Mouse (Mus musculus): Measurements from ENCODE around the gene Smim24. TPM values are rescaled to one million over a fixed set of nuclear protein-coding genes. Genes with fewer than 3 reads are reported as not detected.

Smim24 gene
- polyA plus RNA-seq, 1 experiment from 2014 or later = 1.8 TPM

DNA sequence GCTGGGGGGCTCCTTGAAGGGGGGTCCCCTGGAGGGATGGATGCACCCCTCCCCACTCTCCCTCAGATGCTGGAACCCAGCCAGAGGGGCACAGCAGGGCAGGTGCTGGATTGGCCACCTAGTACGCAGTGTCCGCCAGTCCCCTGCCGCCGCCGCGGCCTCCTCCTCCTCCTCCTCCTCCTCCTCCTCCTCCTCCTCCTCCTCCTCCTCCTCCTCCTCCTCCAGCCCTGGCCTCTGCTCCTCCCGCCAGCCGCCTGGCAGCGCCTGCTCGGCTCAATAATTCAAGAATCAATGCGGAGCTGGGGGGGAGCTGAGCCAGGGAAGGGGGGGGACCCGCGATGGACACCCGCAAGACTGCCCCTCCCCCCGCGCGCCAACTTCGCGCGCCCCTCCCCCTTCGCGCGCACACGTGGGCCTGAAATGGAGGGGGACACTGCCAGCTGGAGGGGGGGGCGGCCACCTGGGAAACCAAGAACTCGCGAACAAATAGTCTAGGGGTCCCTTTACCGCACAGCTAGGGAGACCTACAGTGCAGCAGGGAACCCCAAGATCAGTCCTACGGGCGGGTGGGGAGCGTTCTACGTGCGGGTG lies 33.3 kb downstream of the Smim24 start:
- Histone ChIP-seq H3K9ac (peak overlapping the region; percentile 62), H3K27ac (no peak overlapping the region), H3K36me3 (no peaks in the 10 kb centered on the region), H3K9me3 (replicated peaks) (no peaks in the 10 kb centered on the region), H3K27me3 (peaks cover 96% of the 10 kb centered on the region), H3K4me3 (replicated peaks) (peak overlapping the region; percentile 58), H3K4me2 (peak overlapping the region; percentile 67), H3K4me1 (replicated peaks) (peaks cover 50% of the 10 kb centered on the region)
- 2% methylated on average over 22 of the region's 33 CpGs for WGBS (ENCODE audit: insufficient replicate concordance)
- no peak for ATAC-seq (ENCODE audit: low read depth)
- DNase-seq = no peak

DNA sequence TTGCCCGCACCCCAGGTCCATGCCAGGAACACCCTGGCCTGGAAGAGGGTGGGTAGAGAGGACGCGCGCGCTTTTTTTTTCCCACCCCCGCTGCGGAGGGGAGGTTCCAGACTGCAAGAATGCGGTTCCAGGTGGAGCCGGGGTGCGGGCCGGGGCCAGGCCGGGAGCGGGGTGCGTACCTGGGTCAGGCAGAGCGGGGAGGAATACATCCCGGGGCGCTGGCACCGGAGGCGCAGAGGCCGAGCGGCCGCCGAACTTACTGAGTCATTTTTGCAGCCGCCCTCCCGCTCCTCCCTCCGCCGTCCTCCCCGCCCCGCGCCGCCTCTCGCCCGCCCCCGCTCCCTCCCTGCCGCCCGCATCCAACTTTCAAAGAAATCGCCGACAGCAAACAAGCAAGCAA lies 34.0 kb downstream of the Smim24 start:
- ATAC-seq (ENCODE audit: low read depth) (no peak), DNase-seq (no peak)
- Histone ChIP-seq H3K9ac (peak overlapping the region; percentile 62), H3K36me3 (no peaks in the 10 kb centered on the region), H3K4me1 (replicated peaks) (peaks cover 56% of the 10 kb centered on the region), H3K27me3 (peaks cover 97% of the 10 kb centered on the region), H3K9me3 (replicated peaks) (no peaks in the 10 kb centered on the region), H3K4me3 (replicated peaks) (peak overlapping the region; percentile 58), H3K27ac (no peak overlapping the region; the same call in 1 of the 2 replicates), H3K4me2 (peak overlapping the region; percentile 67)
- 2% methylated on average over 30 of the region's 38 CpGs for WGBS (ENCODE audit: insufficient replicate concordance)

DNA sequence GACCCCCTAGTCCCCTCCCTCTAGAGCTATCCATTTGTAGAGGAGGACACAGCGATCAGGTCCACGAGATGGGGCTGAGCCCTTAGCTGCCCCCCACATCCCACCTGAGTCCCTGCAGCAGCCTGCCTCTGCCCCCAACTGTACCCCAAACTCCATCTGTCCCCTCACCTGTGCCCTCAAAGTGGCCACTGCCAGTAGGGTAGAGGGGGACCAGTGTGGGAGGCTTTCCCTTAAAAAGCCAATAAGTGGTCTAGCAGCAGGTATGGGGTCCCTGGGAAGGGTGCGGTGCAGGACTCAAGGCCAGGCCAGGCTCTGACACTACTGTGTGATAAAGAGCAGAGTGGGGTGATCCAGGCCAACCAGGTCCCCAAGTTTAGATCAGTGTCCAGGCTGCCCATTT lies 34.5 kb downstream of the Smim24 start:
- WGBS (ENCODE audit: insufficient replicate concordance) = 42% methylated on average over 3 of the region's 3 CpGs
- H3K4me3 ChIP-seq (replicated peaks) = peak overlapping the region; percentile 58

DNA sequence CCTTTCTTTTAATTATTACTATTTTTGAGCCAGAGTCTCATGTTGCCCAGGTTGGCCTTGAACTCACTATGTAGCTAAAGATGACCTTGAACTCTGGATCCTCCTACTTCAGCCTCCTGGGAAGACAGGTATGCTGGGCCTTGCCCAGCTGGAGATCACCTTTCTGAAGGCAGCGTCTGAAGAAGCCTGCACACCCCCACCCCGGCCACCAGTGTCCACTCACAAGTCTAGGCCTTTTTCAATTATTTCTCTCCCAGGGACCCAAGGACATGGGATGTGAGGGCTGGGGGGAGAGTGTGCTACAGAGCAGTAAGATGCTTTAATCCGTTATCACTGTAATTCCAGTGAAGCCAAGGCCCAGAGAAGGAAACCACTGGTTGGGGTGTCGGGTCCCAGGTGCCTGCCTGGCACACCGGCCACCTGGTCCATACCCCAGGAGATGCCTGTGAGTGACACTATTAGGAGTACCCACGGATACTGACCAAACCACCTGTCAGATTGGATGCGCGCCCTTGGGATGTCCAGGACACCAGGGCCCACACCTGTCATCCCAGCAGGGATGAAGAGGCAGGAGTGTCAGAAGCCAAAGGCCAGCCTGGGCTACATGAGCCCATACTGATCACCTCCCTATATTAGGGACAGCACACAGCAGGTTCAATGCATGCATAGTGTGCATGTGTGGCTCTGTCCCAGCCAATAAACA lies 35.1 kb downstream of the Smim24 start:
- H3K4me1 ChIP-seq (replicated peaks) = peaks cover 65% of the 10 kb centered on the region
- WGBS (ENCODE audit: insufficient replicate concordance) = 76% methylated on average over 8 of the region's 8 CpGs
- H3K27me3 ChIP-seq = peaks cover 93% of the 10 kb centered on the region
- no peak for ATAC-seq (ENCODE audit: low read depth)
- H3K36me3 ChIP-seq = no peaks in the 10 kb centered on the region
- H3K4me3 ChIP-seq (replicated peaks) = no peak overlapping the region
- DNase-seq = no peak
- no peak overlapping the region for H3K27ac ChIP-seq
- H3K4me2 ChIP-seq = no peak overlapping the region
- no peak overlapping the region for H3K9ac ChIP-seq
- no peaks in the 10 kb centered on the region for H3K9me3 ChIP-seq (replicated peaks)

More for the DNA sequence above, 34.5 kb downstream of the Smim24 start:
- H3K27ac ChIP-seq = no peak overlapping the region
- no peak overlapping the region; the same call in 1 of the 2 replicates for H3K9ac ChIP-seq
- DNase-seq = no peak
- peaks cover 58% of the 10 kb centered on the region for H3K4me1 ChIP-seq (replicated peaks)
- H3K4me2 ChIP-seq = peak overlapping the region; percentile 67
- no peaks in the 10 kb centered on the region for H3K9me3 ChIP-seq (replicated peaks)
- H3K27me3 ChIP-seq = peaks cover 95% of the 10 kb centered on the region
- no peak for ATAC-seq (ENCODE audit: low read depth)
- no peaks in the 10 kb centered on the region for H3K36me3 ChIP-seq

DNA sequence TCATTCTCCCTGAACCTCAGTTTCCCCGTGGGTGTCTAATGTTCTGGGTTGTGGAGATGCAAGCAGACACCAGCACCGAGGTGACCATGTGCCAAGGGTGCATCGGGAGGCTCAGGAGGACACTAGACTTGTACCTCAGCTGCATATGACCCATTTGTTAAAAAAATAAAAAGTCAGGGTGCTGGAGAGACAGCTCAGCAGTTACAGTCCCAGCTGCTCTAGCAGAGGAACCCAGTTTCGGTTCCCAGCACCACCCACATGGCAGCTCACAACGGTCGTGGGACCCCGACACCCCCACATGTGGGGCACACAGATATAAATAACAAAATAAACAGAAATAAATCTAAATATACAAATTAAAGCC lies 35.6 kb downstream of the Smim24 start:
- Histone ChIP-seq H3K9me3 (replicated peaks) (no peaks in the 10 kb centered on the region), H3K36me3 (no peaks in the 10 kb centered on the region), H3K4me3 (replicated peaks) (no peak overlapping the region), H3K27ac (no peak overlapping the region), H3K4me2 (no peak overlapping the region), H3K4me1 (replicated peaks) (peaks cover 70% of the 10 kb centered on the region), H3K9ac (no peak overlapping the region), H3K27me3 (peaks cover 91% of the 10 kb centered on the region)
- ATAC-seq (ENCODE audit: low read depth) (no peak), DNase-seq (no peak)
- WGBS (ENCODE audit: insufficient replicate concordance) = 68% methylated on average over 7 of the region's 7 CpGs

DNA sequence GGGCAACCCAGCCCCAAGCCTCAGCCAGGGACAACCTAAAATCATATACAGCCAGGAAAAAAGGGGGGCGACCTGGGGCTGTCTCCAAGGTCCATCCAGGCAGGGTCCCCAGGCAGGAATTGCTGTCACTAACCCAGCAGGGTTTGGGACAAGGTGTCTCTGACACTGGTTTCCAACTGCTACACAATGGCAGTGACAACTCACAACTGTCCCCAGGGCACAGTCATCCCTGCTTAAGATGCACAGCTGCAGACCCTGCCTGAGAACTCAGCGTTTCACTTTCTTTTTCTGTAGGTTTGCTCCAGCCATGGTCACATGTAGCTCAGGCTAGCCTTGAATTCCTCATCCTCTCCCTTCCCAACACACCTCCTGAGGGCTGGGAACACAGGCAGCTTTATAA lies 36.2 kb downstream of the Smim24 start:
- Histone ChIP-seq H3K4me1 (replicated peaks) (peaks cover 76% of the 10 kb centered on the region), H3K27ac (no peak overlapping the region), H3K36me3 (no peaks in the 10 kb centered on the region), H3K9me3 (replicated peaks) (no peaks in the 10 kb centered on the region), H3K4me2 (peak overlapping the region; percentile 97), H3K9ac (no peak overlapping the region), H3K4me3 (replicated peaks) (peak overlapping the region; percentile 4; the same call in 1 of the 2 replicates), H3K27me3 (peaks cover 85% of the 10 kb centered on the region)
- ATAC-seq (ENCODE audit: low read depth) (no peak), DNase-seq (no peak)
- WGBS (ENCODE audit: insufficient replicate concordance) = 21% methylated on average over 2 of the region's 2 CpGs

DNA sequence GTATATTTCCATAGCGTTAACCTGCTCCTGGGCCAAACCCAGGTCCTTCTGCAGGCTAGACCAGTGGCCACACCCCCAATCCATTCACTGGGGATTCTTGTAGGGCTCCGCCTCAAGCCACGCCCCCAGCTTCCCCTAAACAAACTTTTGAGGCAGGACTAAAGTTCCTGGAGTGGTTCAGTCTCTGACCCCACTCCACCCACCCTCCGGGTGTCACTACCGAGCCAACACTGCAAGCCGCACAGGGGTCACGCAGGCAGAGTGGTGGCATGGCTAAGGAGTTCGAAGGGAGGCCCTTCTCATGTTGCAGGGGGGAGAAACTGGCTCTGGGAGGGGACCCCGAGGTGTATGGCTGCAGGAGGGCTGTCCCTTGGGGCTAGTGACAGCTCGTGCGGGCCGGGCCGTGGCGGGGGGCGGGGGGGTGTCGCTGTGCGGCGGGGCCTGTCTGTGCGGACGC lies 36.8 kb downstream of the Smim24 start:
- Histone ChIP-seq H3K27ac (peak overlapping the region; percentile 82), H3K4me1 (replicated peaks) (peaks cover 77% of the 10 kb centered on the region), H3K9ac (peak overlapping the region; percentile 76), H3K36me3 (no peaks in the 10 kb centered on the region), H3K9me3 (replicated peaks) (no peaks in the 10 kb centered on the region), H3K27me3 (peaks cover 80% of the 10 kb centered on the region), H3K4me3 (replicated peaks) (peak overlapping the region; percentile 76), H3K4me2 (peak overlapping the region; percentile 97)
- peak; percentile 53 for ATAC-seq (ENCODE audit: low read depth)
- 0% methylated on average over 20 of the region's 20 CpGs for WGBS (ENCODE audit: insufficient replicate concordance)
- peak; percentile 81 for DNase-seq

DNA sequence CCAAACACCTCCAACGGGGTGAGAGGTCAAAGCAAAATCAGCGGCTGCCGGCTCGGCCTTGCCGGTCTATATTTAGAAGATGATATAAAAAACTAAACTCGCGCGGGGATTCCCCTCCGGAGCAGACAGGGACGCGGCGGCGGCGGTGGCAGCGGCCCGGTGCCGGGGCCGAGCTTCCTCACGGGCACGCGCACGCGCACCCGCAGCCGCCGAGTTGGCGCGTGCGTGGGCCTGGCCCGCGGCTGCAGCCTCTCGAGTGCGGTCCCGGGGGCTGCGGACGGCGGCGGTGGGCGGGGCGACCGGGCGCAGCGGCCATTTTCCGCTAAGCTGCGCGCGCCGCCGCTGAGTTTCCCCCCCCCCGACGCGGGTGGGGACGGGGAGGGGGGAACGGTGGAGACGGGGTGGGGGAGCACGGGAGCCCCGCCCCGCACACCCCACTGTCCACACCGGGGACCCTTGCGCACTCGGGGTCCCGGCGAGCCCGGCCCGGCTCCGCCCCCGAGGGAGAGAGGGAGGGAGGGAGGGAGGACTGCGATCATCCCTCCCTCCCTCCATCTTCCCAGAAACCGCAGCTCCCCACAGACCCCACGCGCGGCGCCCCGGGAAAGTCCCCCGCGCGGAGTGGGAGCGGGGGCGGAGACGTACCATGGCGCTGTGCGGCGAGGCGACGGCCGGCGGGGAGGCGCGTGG lies 37.4 kb downstream of the Smim24 start:
- Histone ChIP-seq H3K9ac (peak overlapping the region; percentile 76), H3K4me3 (replicated peaks) (peak overlapping the region; percentile 76), H3K27me3 (peaks cover 76% of the 10 kb centered on the region), H3K27ac (peak overlapping the region; percentile 82), H3K36me3 (no peaks in the 10 kb centered on the region), H3K4me1 (replicated peaks) (peaks cover 73% of the 10 kb centered on the region), H3K4me2 (peak overlapping the region; percentile 97), H3K9me3 (replicated peaks) (no peaks in the 10 kb centered on the region)
- WGBS (ENCODE audit: insufficient replicate concordance) = under 1% methylated on average over 64 of the region's 89 CpGs
- DNase-seq = no peak
- ATAC-seq (ENCODE audit: low read depth) = peak; percentile 3; the same call in 1 of the 2 replicates

DNA sequence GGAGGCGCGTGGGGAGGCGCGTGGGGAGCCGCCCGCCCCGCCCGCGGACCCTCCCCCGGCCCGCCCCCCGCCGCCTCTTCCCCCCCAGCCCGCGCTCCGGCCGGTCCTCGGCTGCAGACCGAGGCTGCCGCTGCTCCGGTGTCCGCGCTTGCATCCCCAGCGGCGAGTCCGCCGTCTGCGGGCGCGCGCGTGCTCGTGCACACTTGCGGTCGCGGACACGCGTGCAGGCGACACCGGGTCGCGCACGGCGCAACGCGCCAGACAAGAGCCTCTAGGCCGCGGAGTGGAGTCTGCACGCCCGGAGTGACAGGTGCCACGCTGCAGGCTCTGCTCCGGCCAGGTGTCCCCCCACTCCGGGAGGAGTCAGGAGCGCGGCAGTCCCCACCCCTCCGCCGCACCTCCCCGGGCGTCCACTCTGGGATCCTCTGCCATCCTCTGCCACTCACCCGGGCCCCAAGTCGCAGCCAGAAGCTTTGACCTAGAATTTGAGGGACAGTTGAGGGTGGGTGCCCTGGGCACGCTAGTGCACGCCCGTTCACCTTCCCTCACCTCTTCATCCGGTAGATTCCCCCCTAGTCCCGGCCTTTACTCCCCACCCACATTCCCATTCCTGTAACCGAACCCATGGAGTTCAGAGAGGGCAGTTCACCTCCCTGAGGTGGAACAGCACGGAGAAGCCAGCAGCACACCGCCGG lies 38.1 kb downstream of the Smim24 start:
- DNase-seq = no peak
- Histone ChIP-seq H3K9ac (peak overlapping the region; percentile 76), H3K4me1 (replicated peaks) (peaks cover 66% of the 10 kb centered on the region), H3K9me3 (replicated peaks) (no peaks in the 10 kb centered on the region), H3K4me2 (peak overlapping the region; percentile 97), H3K4me3 (replicated peaks) (peak overlapping the region; percentile 76), H3K36me3 (no peaks in the 10 kb centered on the region), H3K27me3 (peaks cover 70% of the 10 kb centered on the region), H3K27ac (peak overlapping the region; percentile 82; the same call in 1 of the 2 replicates)
- no peak for ATAC-seq (ENCODE audit: low read depth)
- WGBS (ENCODE audit: insufficient replicate concordance) = 2% methylated on average over 59 of the region's 70 CpGs

DNA sequence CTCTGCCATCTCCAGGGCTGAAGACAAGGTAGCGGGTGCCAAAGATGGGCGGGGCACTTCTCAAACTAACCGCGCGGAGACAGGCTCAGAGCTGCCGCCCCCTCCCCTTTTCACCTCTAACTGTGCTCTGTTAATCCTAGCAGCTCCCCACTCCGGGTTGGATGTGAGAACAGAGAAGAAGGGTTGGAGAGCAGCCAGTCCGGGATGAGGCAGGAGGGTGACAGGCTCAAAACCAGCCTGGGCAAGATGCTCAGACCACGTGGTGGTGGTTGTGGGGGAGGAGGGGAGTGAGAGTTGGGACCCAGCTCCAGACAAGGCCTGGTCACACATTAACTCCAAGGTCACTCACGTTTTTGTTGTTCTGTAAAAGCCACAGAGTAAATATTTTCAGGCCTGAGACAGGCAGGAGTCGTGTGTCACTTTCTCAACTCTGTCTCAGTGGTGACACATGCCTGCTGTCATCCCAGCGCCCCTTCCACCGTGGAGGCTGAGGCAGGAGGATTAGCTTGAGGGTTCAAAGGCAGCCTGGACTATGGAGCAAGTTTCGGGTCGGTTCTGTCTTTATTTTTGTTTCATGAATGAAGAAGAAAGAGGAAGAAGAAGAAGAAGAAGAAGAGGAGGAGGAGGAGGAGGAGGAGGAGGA lies 38.8 kb downstream of the Smim24 start:
- peak overlapping the region; percentile 97 for H3K4me2 ChIP-seq
- ATAC-seq (ENCODE audit: low read depth) = no peak
- peaks cover 61% of the 10 kb centered on the region for H3K4me1 ChIP-seq (replicated peaks)
- no peaks in the 10 kb centered on the region for H3K36me3 ChIP-seq
- no peak overlapping the region for H3K9ac ChIP-seq
- H3K4me3 ChIP-seq (replicated peaks) = peak overlapping the region; percentile 76
- no peak for DNase-seq
- 14% methylated on average over 15 of the region's 15 CpGs for WGBS (ENCODE audit: insufficient replicate concordance)
- peaks cover 63% of the 10 kb centered on the region for H3K27me3 ChIP-seq
- no peak overlapping the region for H3K27ac ChIP-seq
- H3K9me3 ChIP-seq (replicated peaks) = no peaks in the 10 kb centered on the region
